Mouse (Mus musculus) ES-E14 (cell line): Measurements from ENCODE around the gene Zfp609.
"Not testable (repeated sequence)": the region's sequence is repeated elsewhere in the genome, so short reads cannot be mapped to it uniquely, and the experiment has no call there.

ENCODE experiments used
- CHD2 ChIP-seq: IDR thresholded peaks from 2 replicates; pipeline ENCODE4 v1.6.1; 2014; ENCODE audit warnings: mild to moderate bottlenecking, low read depth, low read length, inconsistent platforms
- HCFC1 ChIP-seq: IDR thresholded peaks from 2 replicates; pipeline ENCODE4 v1.6.1; 2012; ENCODE audit warnings: low read length, inconsistent platforms, borderline replicate concordance; ENCODE audit not compliant: insufficient read depth
- MAFK ChIP-seq: IDR thresholded peaks from 2 replicates; pipeline ENCODE4 v1.6.1; 2014; ENCODE audit warnings: mild to moderate bottlenecking, low read depth, low read length, inconsistent platforms; ENCODE audit not compliant: insufficient read depth
- ZC3H11A ChIP-seq: IDR thresholded peaks from 2 replicates; pipeline ENCODE4 v1.6.1; 2012; ENCODE audit warnings: low read depth, mild to moderate bottlenecking, inconsistent platforms, low read length, borderline replicate concordance
- ZNF384 ChIP-seq: IDR thresholded peaks from 2 replicates; pipeline ENCODE4 v1.6.1; 2012; ENCODE audit warnings: low read depth, low read length, inconsistent platforms

- TF ChIP-seq ZC3H11A, CHD2, HCFC1: not testable (repeated sequence)
- TF ChIP-seq ZNF384, result 0 out of 2 replicates have a peak, but pooled peaks have one; percentile 40
- TF ChIP-seq MAFK, result peak; percentile 54; the same call in 1 of the 2 replicates
Observed at GRCm38 (mm10) chr9:65779619-65780018, 47.7 kb downstream of the Zfp609 start.
